8 mouse cellular contexts compared by ENCODE assay signal in genomic region chr9:110245590-110246320, GRCm38 (mm10). TPM values are rescaled to one million over a fixed set of nuclear protein-coding genes. Genes with fewer than 3 reads are reported as not detected.
DNase-seq lines count a peak whose midpoint lies in the region; ATAC-seq lines count a peak whose summit lies in the region.

No protein-coding gene starts in this region.

- peak; percentile 61 for ATAC-seq in forebrain, embryonic 14.5 days
- ATAC-seq in hindbrain, embryonic 13.5 days (ENCODE audit: low FRiP score) = peak; percentile 75

- H3K9me3 ChIP-seq in forebrain, embryonic 14.5 days (replicated peaks; ENCODE audit: control insufficient read depth, low read length) = no peaks in the 10 kb centered on the region
- H3K9me3 ChIP-seq in hindbrain, embryonic 13.5 days = no peaks in the 10 kb centered on the region

- WGBS in forebrain, embryonic 14.5 days = 2% methylated on average over 28 of the region's 40 CpGs
- 1% methylated on average over 35 of the region's 40 CpGs for WGBS in hindbrain, embryonic 13.5 days

- peaks cover 22% of the 10 kb centered on the region for H3K36me3 ChIP-seq in forebrain, embryonic 14.5 days (ENCODE audit: control insufficient read depth, insufficient read depth, low read length)
- peaks cover 23% of the 10 kb centered on the region for H3K36me3 ChIP-seq in hindbrain, embryonic 13.5 days

- peak overlapping the region; percentile 76 for H3K4me3 ChIP-seq in forebrain, embryonic 14.5 days (ENCODE audit: low read depth, low read length)
- H3K4me3 ChIP-seq in hindbrain, embryonic 13.5 days = peak overlapping the region; percentile 82

- DNase-seq in Muller cell, postnatal 12 days (ENCODE audit: inconsistent ontology term) = peak; percentile 83
- DNase-seq in c-Kit-positive CD71-positive TER-119-positive erythroid progenitor cells, embryonic 14.5 days (ENCODE audit: low spot score) = peak; percentile 22
- DNase-seq in forebrain, embryonic 14.5 days (ENCODE audit: low spot score) = peak; percentile 70
- DNase-seq in layer of hippocampus, postnatal 36 days = peak; percentile 53 to 68
- DNase-seq in lung, postnatal 14 days = peak; percentile 32
- peak; percentile 59 to 74 for DNase-seq in right cerebral cortex, adult 2 months (ENCODE audit: low spot score in 2 of 2)
- DNase-seq in spleen, adult 12 weeks (ENCODE audit: low spot score) = no peak

- peak overlapping the region; percentile 99 for H3K4me2 ChIP-seq in forebrain, embryonic 14.5 days (ENCODE audit: low read length)
- peak overlapping the region; percentile 94 for H3K4me2 ChIP-seq in hindbrain, embryonic 13.5 days

- peak overlapping the region; percentile 82 for H3K27ac ChIP-seq in forebrain, embryonic 14.5 days (ENCODE audit: low read depth, low read length)
- peak overlapping the region; percentile 91 for H3K27ac ChIP-seq in hindbrain, embryonic 13.5 days

- H3K27me3 ChIP-seq in forebrain, embryonic 14.5 days (replicated peaks; ENCODE audit: control insufficient read depth, insufficient read depth, low read length) = no peaks in the 10 kb centered on the region
- H3K27me3 ChIP-seq in hindbrain, embryonic 13.5 days = no peaks in the 10 kb centered on the region

- peaks cover 33% of the 10 kb centered on the region for H3K4me1 ChIP-seq in forebrain, embryonic 14.5 days (ENCODE audit: control insufficient read depth, insufficient read depth, low read length)
- peaks cover 52% of the 10 kb centered on the region for H3K4me1 ChIP-seq in hindbrain, embryonic 13.5 days (replicated peaks)

- H3K9ac ChIP-seq in forebrain, embryonic 14.5 days (ENCODE audit: low read length) = peak overlapping the region; percentile 79
- peak overlapping the region; percentile 93 for H3K9ac ChIP-seq in hindbrain, embryonic 13.5 days

RNA-seq across cellular contexts. Expression of gene Cspg5, which starts 2.2 kb away (rescaled TPM):
- 49.3 and 64.2 TPM in 2 replicates for polyA plus RNA-seq in forebrain, embryonic 14.5 days (2014; fragmentation: Nextera tagmentation; extraction: Ambion mirVana)
- 71.6 and 72.6 TPM in 2 replicates for polyA plus RNA-seq in hindbrain, embryonic 13.5 days (2015; fragmentation: Nextera tagmentation; extraction: Ambion mirVana)
- 100 to 1,000 TPM; 274 to 279 TPM for total RNA-seq in layer of hippocampus, postnatal 36 days (2021)

RNA-seq across cellular contexts. Expression of gene Elp6, which starts 59.2 kb away (rescaled TPM):
- polyA plus RNA-seq in forebrain, embryonic 14.5 days (2014; fragmentation: Nextera tagmentation; extraction: Ambion mirVana) = 35.4 and 37.0 TPM in 2 replicates
- 44.6 and 48.7 TPM in 2 replicates for polyA plus RNA-seq in hindbrain, embryonic 13.5 days (2015; fragmentation: Nextera tagmentation; extraction: Ambion mirVana)
- 10 to 100 TPM in 1 of 2 experiments, 1 to 10 TPM in 1; 9.7 to 13.8 TPM for total RNA-seq in layer of hippocampus, postnatal 36 days (2021)
